Comparison of ENCODE assay signal across 33 mouse cellular contexts in the genomic region with DNA sequence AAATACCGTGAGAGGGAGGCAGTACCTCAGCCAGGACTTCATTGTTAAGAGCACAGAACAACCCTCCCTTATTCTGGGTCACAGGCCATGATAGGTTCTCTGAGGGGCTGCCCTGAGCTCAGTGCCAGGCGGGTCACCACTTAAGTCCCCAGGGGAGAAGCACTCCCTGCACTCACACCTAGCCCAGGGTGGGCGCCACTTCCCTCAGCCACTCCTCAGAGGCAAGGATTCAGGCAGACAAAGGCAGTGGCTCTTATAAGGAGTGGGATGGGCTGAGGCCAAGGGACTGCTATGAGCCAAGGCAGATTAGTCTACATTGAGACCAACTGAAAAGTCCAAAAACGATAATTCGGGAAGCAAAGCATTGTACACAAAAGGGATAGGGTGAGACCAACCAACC. TPM values are rescaled to one million over a fixed set of nuclear protein-coding genes. Genes with fewer than 3 reads are reported as not detected.
A peak's percentile ranks its signal among the peaks of the same experiment; 100 is the strongest.
DNase-seq lines count a peak whose midpoint lies in the region; ATAC-seq and TF ChIP-seq lines count a peak whose summit lies in the region.
"Had no signal": no experiment of that assay in that cellular context is flagged by ENCODE, and none has a peak within 500 bp of the region (broad histone marks: within the 10 kb centered on the region; RNA-seq: fewer than 3 reads in every experiment).

No protein-coding gene starts in this region.

- TF ChIP-seq EP300 in heart, adult 2 months (IDR thresholded peaks at IDR 0.05; ENCODE audit: insufficient read depth, low read depth, low read length): no peak

- no peak for DNase-seq in heart, adult 2 months
- DNase-seq in lung, postnatal 14 days: no peak
- DNase-seq in lung, postnatal 36 days: peak; percentile 49
- no peak for DNase-seq in thymus, postnatal 0 days (ENCODE audit: low spot score)
- DNase-seq: adrenal gland, adult 2 months; B cell, adult 2 months; cerebellum, adult 11-12 months; cerebellum, postnatal 14 days; kidney, adult 11 months; kidney, postnatal 36 days; right cerebral cortex, adult 18-20 months; right cerebral cortex, postnatal 4 days; thymus, adult 2 months had no signal

- peaks cover 43% of the 10 kb centered on the region for H3K4me1 ChIP-seq in heart, adult 2 months (ENCODE audit: control insufficient read depth, insufficient read depth, low read length)
- H3K4me1 ChIP-seq in heart, embryonic 12.5 days (replicated peaks): peaks cover 67% of the 10 kb centered on the region
- peaks cover 30% of the 10 kb centered on the region for H3K4me1 ChIP-seq in lung, embryonic 16.5 days (replicated peaks; ENCODE audit: control insufficient read depth, insufficient read depth, low read length)
- peaks cover 74% of the 10 kb centered on the region for H3K4me1 ChIP-seq in brown adipose tissue, adult 24 weeks (ENCODE audit: control insufficient read depth, insufficient read depth, insufficient read length, low read length)

- peak overlapping the region; percentile 84 for H3K27ac ChIP-seq in heart, adult 2 months
- H3K27ac ChIP-seq in heart, embryonic 12.5 days (ENCODE audit: poor library complexity, severe bottlenecking): no peak overlapping the region
- peak overlapping the region; percentile 47; the same call in 1 of the 2 replicates for H3K27ac ChIP-seq in lung, embryonic 16.5 days (ENCODE audit: low read length)
- H3K27ac ChIP-seq in brown adipose tissue, adult 24 weeks (replicated peaks; ENCODE audit: low read depth, low read length): peak overlapping the region; percentile 80
- H3K27ac ChIP-seq: hindbrain, embryonic 13.5 days; limb, embryonic 13.5 days; midbrain, embryonic 15.5 days had no signal

- intact Hi-C loops in heart, adult 2 months (cut with DNase I): no loop called here

- no peaks in the 10 kb centered on the region; the same call in 1 of the 2 replicates for H3K79me2 ChIP-seq in heart, adult 2 months (replicated peaks; ENCODE audit: control insufficient read depth, insufficient read depth, low read length)

- no peak overlapping the region for H3K4me2 ChIP-seq in heart, embryonic 12.5 days
- H3K4me2 ChIP-seq in lung, embryonic 16.5 days (ENCODE audit: low read depth, low read length): no peak overlapping the region
- H3K4me2 ChIP-seq: hindbrain, embryonic 13.5 days; kidney, embryonic 15.5 days; limb, embryonic 13.5 days; liver, embryonic 12.5 days; midbrain, embryonic 15.5 days; neural tube, embryonic 13.5 days had no signal

- no peak overlapping the region for H3K9ac ChIP-seq in heart, adult 2 months (ENCODE audit: low read depth, low read length)
- no peak overlapping the region for H3K9ac ChIP-seq in heart, embryonic 12.5 days
- no peak overlapping the region for H3K9ac ChIP-seq in lung, embryonic 16.5 days (ENCODE audit: low read length)
- H3K9ac ChIP-seq: kidney, embryonic 15.5 days; limb, embryonic 13.5 days; liver, embryonic 12.5 days; midbrain, embryonic 15.5 days had no signal

- peaks cover 2% of the 10 kb centered on the region; the same call in 1 of the 2 replicates for H3K36me3 ChIP-seq in heart, adult 2 months (ENCODE audit: control insufficient read depth, insufficient read depth, low read length)
- H3K36me3 ChIP-seq in heart, embryonic 12.5 days: peaks cover 39% of the 10 kb centered on the region
- H3K36me3 ChIP-seq in lung, embryonic 16.5 days (ENCODE audit: control insufficient read depth, insufficient read depth, low read length): peaks cover 6% of the 10 kb centered on the region

- H3K27me3 ChIP-seq in heart, adult 2 months (ENCODE audit: control insufficient read depth, insufficient read depth, low read length): no peaks in the 10 kb centered on the region
- no peaks in the 10 kb centered on the region for H3K27me3 ChIP-seq in heart, embryonic 12.5 days (replicated peaks)
- H3K27me3 ChIP-seq in lung, embryonic 16.5 days (ENCODE audit: control insufficient read depth, insufficient read depth, low read depth, low read length): no peaks in the 10 kb centered on the region
- H3K27me3 ChIP-seq: CH12.LX; hindbrain, embryonic 13.5 days; kidney, embryonic 15.5 days; limb, embryonic 13.5 days; liver, embryonic 12.5 days; midbrain, embryonic 15.5 days; neural tube, embryonic 13.5 days had no signal

- ATAC-seq in heart, embryonic 12.5 days (ENCODE audit: insufficient number of reproducible peaks, low FRiP score): no peak
- peak; percentile 34 for ATAC-seq in lung, embryonic 16.5 days (ENCODE audit: low read depth)
- ATAC-seq: liver, embryonic 12.5 days; midbrain, embryonic 15.5 days had no signal

- no peaks in the 10 kb centered on the region for H3K9me3 ChIP-seq in heart, embryonic 12.5 days (replicated peaks)
- no peaks in the 10 kb centered on the region for H3K9me3 ChIP-seq in lung, embryonic 16.5 days (ENCODE audit: control insufficient read depth, low read length)
- H3K9me3 ChIP-seq: hindbrain, embryonic 13.5 days; kidney, embryonic 15.5 days; limb, embryonic 13.5 days; liver, embryonic 12.5 days; midbrain, embryonic 15.5 days; neural tube, embryonic 13.5 days had no signal

- TF ChIP-seq POLR2A in heart, adult 2 months (IDR thresholded peaks at IDR 0.05; ENCODE audit: insufficient read depth, low read depth, low read length): no peak

- WGBS in heart, adult 2 months: 57% methylated on average over 5 of the region's 5 CpGs
- WGBS in heart, embryonic 12.5 days: 82% methylated on average over 5 of the region's 5 CpGs
- 71% methylated on average over 5 of the region's 5 CpGs for WGBS in lung, embryonic 16.5 days

- TF ChIP-seq CTCF in heart, adult 2 months (IDR thresholded peaks at IDR 0.05): no peak

- H3K4me3 ChIP-seq in heart, adult 2 months: no peak overlapping the region
- H3K4me3 ChIP-seq in heart, embryonic 12.5 days: no peak overlapping the region
- H3K4me3 ChIP-seq in lung, embryonic 16.5 days (ENCODE audit: low read length): no peak overlapping the region
- H3K4me3 ChIP-seq in brown adipose tissue, adult 24 weeks (ENCODE audit: insufficient read depth, low read depth, low read length): no peak overlapping the region
- H3K4me3 ChIP-seq: hindbrain, embryonic 13.5 days; kidney, embryonic 15.5 days; limb, embryonic 13.5 days; liver, embryonic 12.5 days; midbrain, embryonic 15.5 days; neural tube, embryonic 13.5 days had no signal

RNA-seq across cellular contexts. Expression of a gene that starts 6.6 kb away (rescaled TPM):
- 10 to 100 TPM; 15.2 to 18.3 TPM for total RNA-seq in heart, adult 2 months (2021)
- polyA plus RNA-seq in heart, adult 2 months (2012; rRNA removed): 27.1 and 30.5 TPM in 2 replicates
- 95.8 and 102 TPM in 2 replicates for polyA plus RNA-seq in heart, embryonic 12.5 days (2016; fragmentation: Nextera tagmentation; extraction: Ambion mirVana)
- 96.4 and 97.7 TPM in 2 replicates for polyA plus RNA-seq in lung, embryonic 16.5 days (2015; fragmentation: Nextera tagmentation; extraction: Ambion mirVana)
- polyA plus RNA-seq in brown adipose tissue, adult 24 weeks (2012; ENCODE audit: insufficient read depth, insufficient read length, missing spikeins): 88.4 and 130 TPM in 2 replicates
- polyA plus RNA-seq in thymus, postnatal 0 days (2015; fragmentation: Nextera tagmentation; extraction: Ambion mirVana): 34.2 and 37.6 TPM in 2 replicates

RNA-seq across cellular contexts. Expression of a gene that starts 15.2 kb away (rescaled TPM):
- not detected for total RNA-seq in heart, adult 2 months (2021)
- polyA plus RNA-seq in heart, adult 2 months (2012; rRNA removed): 0.39 TPM in 1 of 2 replicates, not detected in the other
- not detected in 2 replicates for polyA plus RNA-seq in heart, embryonic 12.5 days (2016; fragmentation: Nextera tagmentation; extraction: Ambion mirVana)
- not detected in 2 replicates for polyA plus RNA-seq in lung, embryonic 16.5 days (2015; fragmentation: Nextera tagmentation; extraction: Ambion mirVana)
- polyA plus RNA-seq in brown adipose tissue, adult 24 weeks (2012; ENCODE audit: insufficient read depth, insufficient read length, missing spikeins): not detected in 2 replicates
- not detected in 2 replicates for polyA plus RNA-seq in thymus, postnatal 0 days (2015; fragmentation: Nextera tagmentation; extraction: Ambion mirVana)
- total RNA-seq: adrenal gland, adult 2 months; adrenal gland, postnatal 4 days; CH12.LX; gastrocnemius, adult 18-20 months; heart, adult 18-20 months; heart, postnatal 10 days; layer of hippocampus, adult 8-10 months; left cerebral cortex, postnatal 14 days; MEL had no signal
- polyA plus RNA-seq: embryonic facial prominence, embryonic 11.5 days; forebrain, embryonic 11.5 days; hindbrain, embryonic 13.5 days; kidney, embryonic 15.5 days; limb, embryonic 13.5 days; liver, embryonic 12.5 days; neural tube, embryonic 13.5 days; stomach, embryonic 14.5 days had no signal

RNA-seq across cellular contexts. Expression of a gene that starts 27.9 kb away (rescaled TPM):
- total RNA-seq in heart, adult 2 months (2021): 10 to 100 TPM; 17.2 to 19.1 TPM
- 13.7 and 20.0 TPM in 2 replicates for polyA plus RNA-seq in heart, adult 2 months (2012; rRNA removed)
- 16.9 TPM in 2 replicates for polyA plus RNA-seq in heart, embryonic 12.5 days (2016; fragmentation: Nextera tagmentation; extraction: Ambion mirVana)
- polyA plus RNA-seq in lung, embryonic 16.5 days (2015; fragmentation: Nextera tagmentation; extraction: Ambion mirVana): 16.2 and 17.0 TPM in 2 replicates
- 16.5 and 19.7 TPM in 2 replicates for polyA plus RNA-seq in brown adipose tissue, adult 24 weeks (2012; ENCODE audit: insufficient read depth, insufficient read length, missing spikeins)
- polyA plus RNA-seq in thymus, postnatal 0 days (2015; fragmentation: Nextera tagmentation; extraction: Ambion mirVana): 20.1 and 22.8 TPM in 2 replicates

RNA-seq across cellular contexts. Expression of a gene that starts 27.9 kb away (rescaled TPM):
- 10 to 100 TPM; 28.8 to 29.1 TPM for total RNA-seq in heart, adult 2 months (2021)
- 38.8 and 50.2 TPM in 2 replicates for polyA plus RNA-seq in heart, adult 2 months (2012; rRNA removed)
- 43.1 and 43.3 TPM in 2 replicates for polyA plus RNA-seq in heart, embryonic 12.5 days (2016; fragmentation: Nextera tagmentation; extraction: Ambion mirVana)
- polyA plus RNA-seq in lung, embryonic 16.5 days (2015; fragmentation: Nextera tagmentation; extraction: Ambion mirVana): 51.1 and 51.6 TPM in 2 replicates
- 61.6 and 62.0 TPM in 2 replicates for polyA plus RNA-seq in brown adipose tissue, adult 24 weeks (2012; ENCODE audit: insufficient read depth, insufficient read length, missing spikeins)
- polyA plus RNA-seq in thymus, postnatal 0 days (2015; fragmentation: Nextera tagmentation; extraction: Ambion mirVana): 53.3 and 60.3 TPM in 2 replicates
